8 mouse cellular contexts compared by ENCODE assay signal in the genomic region with DNA sequence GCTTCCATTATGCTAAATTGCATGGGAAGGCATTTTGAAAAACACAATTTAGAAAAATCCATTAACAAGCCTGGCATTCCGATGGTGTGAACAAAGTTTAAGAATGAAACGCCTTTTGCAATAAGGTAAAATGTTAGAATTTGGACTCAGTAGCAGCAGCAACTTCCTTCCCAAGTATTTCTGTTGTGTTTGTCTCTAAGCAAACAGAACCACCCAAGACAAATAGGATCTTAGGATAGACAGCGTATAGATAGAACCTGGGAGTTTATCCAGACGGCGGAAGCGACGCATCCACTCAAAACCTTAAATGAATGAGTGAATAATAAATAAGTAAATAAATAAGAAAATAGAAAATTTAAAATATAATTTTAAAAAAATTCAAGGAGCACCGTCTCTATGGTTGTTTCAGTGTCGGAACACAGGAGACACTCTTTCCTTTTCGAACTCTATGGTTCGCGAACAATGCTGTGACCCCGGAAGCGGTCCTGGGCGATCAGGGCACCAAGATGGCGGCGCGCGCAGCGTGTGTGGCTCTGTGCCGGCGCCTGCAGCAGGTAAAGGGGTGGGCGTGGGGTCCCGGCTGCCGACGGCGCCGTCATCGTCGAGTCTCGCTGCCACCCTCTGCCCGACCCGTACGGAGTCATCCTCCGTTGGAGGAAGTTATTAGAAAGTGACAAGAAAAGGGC. TPM values are rescaled to one million over a fixed set of nuclear protein-coding genes. Genes with fewer than 3 reads are reported as not detected.
DNase-seq lines count a peak whose midpoint lies in the region; ATAC-seq and TF ChIP-seq lines count a peak whose summit lies in the region.

Gene Mrps10 (plus strand): TSS at position 487 of the 686 bp plus-strand sequence.

- peaks cover 16% of the 10 kb centered on the region for H3K36me3 ChIP-seq in embryonic facial prominence, embryonic 14.5 days (ENCODE audit: control insufficient read depth, insufficient read depth, low read length)
- no peaks in the 10 kb centered on the region; the same call in 1 of the 2 replicates for H3K36me3 ChIP-seq in heart, adult 2 months (ENCODE audit: control insufficient read depth, insufficient read depth, low read length)
- peaks cover 15% of the 10 kb centered on the region for H3K36me3 ChIP-seq in limb, embryonic 13.5 days
- H3K36me3 ChIP-seq in midbrain, embryonic 16.5 days (ENCODE audit: control insufficient read depth, insufficient read depth, low read length), result no peaks in the 10 kb centered on the region

- no peaks in the 10 kb centered on the region for H3K9me3 ChIP-seq in embryonic facial prominence, embryonic 14.5 days (ENCODE audit: control insufficient read depth, low read length)
- no peaks in the 10 kb centered on the region for H3K9me3 ChIP-seq in limb, embryonic 13.5 days
- no peaks in the 10 kb centered on the region for H3K9me3 ChIP-seq in midbrain, embryonic 16.5 days (replicated peaks; ENCODE audit: control insufficient read depth, low read length, poor library complexity, severe bottlenecking)

- H3K27me3 ChIP-seq in embryonic facial prominence, embryonic 14.5 days (replicated peaks; ENCODE audit: control insufficient read depth, insufficient read depth, low read length), result no peaks in the 10 kb centered on the region
- H3K27me3 ChIP-seq in heart, adult 2 months (ENCODE audit: control insufficient read depth, insufficient read depth, low read length), result no peaks in the 10 kb centered on the region
- peaks cover 4% of the 10 kb centered on the region; the same call in 1 of the 2 replicates for H3K27me3 ChIP-seq in limb, embryonic 13.5 days
- H3K27me3 ChIP-seq in midbrain, embryonic 16.5 days (ENCODE audit: control insufficient read depth, insufficient read depth, low read depth, low read length), result no peaks in the 10 kb centered on the region

- TF ChIP-seq CTCF in heart, adult 2 months (IDR thresholded peaks at IDR 0.05), result 0 out of 2 replicates have a peak, but pooled peaks have one; percentile 16

- peak within 1 kb of the TSS; percentile 72 for H3K9ac ChIP-seq in embryonic facial prominence, embryonic 14.5 days (ENCODE audit: low read depth, low read length)
- H3K9ac ChIP-seq in heart, adult 2 months (ENCODE audit: low read depth, low read length), result peak within 1 kb of the TSS; percentile 62
- peak within 1 kb of the TSS; percentile 75 for H3K9ac ChIP-seq in limb, embryonic 13.5 days
- H3K9ac ChIP-seq in midbrain, embryonic 16.5 days (ENCODE audit: low read depth, low read length), result peak within 1 kb of the TSS; percentile 76

- TF ChIP-seq EP300 in heart, adult 2 months (IDR thresholded peaks at IDR 0.05; ENCODE audit: insufficient read depth, low read depth, low read length), result no peak

- H3K4me1 ChIP-seq in embryonic facial prominence, embryonic 14.5 days (ENCODE audit: control insufficient read depth, insufficient read depth, low read length), result no peaks in the 10 kb centered on the region
- H3K4me1 ChIP-seq in heart, adult 2 months (ENCODE audit: control insufficient read depth, insufficient read depth, low read length), result no peaks in the 10 kb centered on the region
- peaks cover 22% of the 10 kb centered on the region for H3K4me1 ChIP-seq in limb, embryonic 13.5 days
- peaks cover 12% of the 10 kb centered on the region for H3K4me1 ChIP-seq in midbrain, embryonic 16.5 days (ENCODE audit: control insufficient read depth, insufficient read depth, low read length)

- intact Hi-C loops in heart, adult 2 months (cut with DNase I), result loop anchor here (5.0 to 10.0 kb wide), 4 partner anchors 226 to 331 kb away; partner anchors contain the start of genes Bysl, Gm20517, Gm21981 and Med20

- H3K79me2 ChIP-seq in heart, adult 2 months (replicated peaks; ENCODE audit: control insufficient read depth, insufficient read depth, low read length), result no peaks in the 10 kb centered on the region

- peak; percentile 56; the same call in 1 of the 2 replicates for TF ChIP-seq POLR2A in heart, adult 2 months (IDR thresholded peaks at IDR 0.05; ENCODE audit: insufficient read depth, low read depth, low read length)

- peak within 1 kb of the TSS; percentile 71 for H3K4me2 ChIP-seq in embryonic facial prominence, embryonic 14.5 days (ENCODE audit: low read depth, low read length)
- H3K4me2 ChIP-seq in limb, embryonic 13.5 days (replicated peaks), result peak within 1 kb of the TSS; percentile 88
- H3K4me2 ChIP-seq in midbrain, embryonic 16.5 days (ENCODE audit: low read length), result peak within 1 kb of the TSS; percentile 65

- ATAC-seq in embryonic facial prominence, embryonic 14.5 days (ENCODE audit: low read depth), result peak; percentile 93
- ATAC-seq in limb, embryonic 13.5 days (ENCODE audit: low FRiP score, low read depth), result peak; percentile 92
- peak; percentile 94 for ATAC-seq in midbrain, embryonic 16.5 days

- H3K27ac ChIP-seq in embryonic facial prominence, embryonic 14.5 days (replicated peaks; ENCODE audit: low read depth, low read length), result peak within 1 kb of the TSS; percentile 63
- H3K27ac ChIP-seq in heart, adult 2 months, result peak within 1 kb of the TSS; percentile 56
- peak within 1 kb of the TSS; percentile 55; the same call in 1 of the 2 replicates for H3K27ac ChIP-seq in limb, embryonic 13.5 days
- H3K27ac ChIP-seq in midbrain, embryonic 16.5 days (ENCODE audit: low read length), result peak within 1 kb of the TSS; percentile 84

- 5% methylated on average over 35 of the region's 35 CpGs for WGBS in embryonic facial prominence, embryonic 14.5 days
- 4% methylated on average over 35 of the region's 35 CpGs for WGBS in heart, adult 2 months
- WGBS in limb, embryonic 13.5 days, result 5% methylated on average over 35 of the region's 35 CpGs
- WGBS in midbrain, embryonic 16.5 days, result 3% methylated on average over 35 of the region's 35 CpGs

- DNase-seq in 3T3-L1 (ENCODE audit: low read depth, low spot score), result peak; percentile 94
- DNase-seq in adrenal gland, postnatal 4 days (ENCODE audit: low spot score in 2 of 2), result peak; percentile 54 to 72
- peak; percentile 96 for DNase-seq in embryonic facial prominence, embryonic 14.5 days (ENCODE audit: low spot score)
- peak; percentile 84 to 86 for DNase-seq in heart, adult 2 months
- DNase-seq in kidney, adult 8-10 months, result peak; percentile 86
- DNase-seq in spleen, postnatal 10 days (ENCODE audit: low spot score in 2 of 2), result peak; percentile 61 to 87

- peak within 1 kb of the TSS; percentile 90 for H3K4me3 ChIP-seq in embryonic facial prominence, embryonic 14.5 days (ENCODE audit: low read depth, low read length)
- H3K4me3 ChIP-seq in heart, adult 2 months, result peak within 1 kb of the TSS; percentile 94
- H3K4me3 ChIP-seq in limb, embryonic 13.5 days, result peak within 1 kb of the TSS; percentile 82
- H3K4me3 ChIP-seq in midbrain, embryonic 16.5 days (ENCODE audit: low read depth, low read length), result peak within 1 kb of the TSS; percentile 65

RNA-seq across cellular contexts. Expression of gene Mrps10, which starts in this region (rescaled TPM):
- total RNA-seq in adrenal gland, postnatal 4 days (2021), result 10 to 100 TPM; 48.3 to 52.8 TPM
- 72.9 and 74.0 TPM in 2 replicates for polyA plus RNA-seq in embryonic facial prominence, embryonic 14.5 days (2014; fragmentation: Nextera tagmentation; extraction: Ambion mirVana)
- 10 to 100 TPM; 18.2 to 22.5 TPM for total RNA-seq in heart, adult 2 months (2021)
- polyA plus RNA-seq in heart, adult 2 months (2012; rRNA removed), result 19.9 and 25.9 TPM in 2 replicates
- polyA plus RNA-seq in limb, embryonic 13.5 days (2015; fragmentation: Nextera tagmentation; extraction: Ambion mirVana), result 74.1 and 75.8 TPM in 2 replicates
- 63.6 and 67.6 TPM in 2 replicates for polyA plus RNA-seq in midbrain, embryonic 16.5 days (2015; fragmentation: Nextera tagmentation; extraction: Ambion mirVana)

Comparison
In these comparisons a context has a peak if more than half of its experiments do, and no peak if none do; other contexts are left out.
1. Peak in every context shown above with its lines: DNase-seq, ATAC-seq, H3K4me3 ChIP-seq and H3K27ac ChIP-seq.